Mouse (Mus musculus) G1E (cell line): ENCODE results near the gene Gse1.

Experiments used
- CTCF ChIP-seq: IDR thresholded peaks from 2 replicates; pipeline ENCODE4 v1.5.1; 2012; ENCODE audit warnings: low read depth, low read length, inconsistent platforms, mixed read lengths
- GATA1 ChIP-seq: IDR thresholded peaks from 2 replicates; pipeline ENCODE4 v1.6.1; 2012; ENCODE audit warnings: borderline replicate concordance, low read length, inconsistent platforms, mixed read lengths
- GATA2 ChIP-seq: IDR thresholded peaks from 2 replicates; pipeline ENCODE4 v1.6.1; 2012; ENCODE audit warnings: low read depth, low read length, inconsistent platforms, borderline replicate concordance

DNA sequence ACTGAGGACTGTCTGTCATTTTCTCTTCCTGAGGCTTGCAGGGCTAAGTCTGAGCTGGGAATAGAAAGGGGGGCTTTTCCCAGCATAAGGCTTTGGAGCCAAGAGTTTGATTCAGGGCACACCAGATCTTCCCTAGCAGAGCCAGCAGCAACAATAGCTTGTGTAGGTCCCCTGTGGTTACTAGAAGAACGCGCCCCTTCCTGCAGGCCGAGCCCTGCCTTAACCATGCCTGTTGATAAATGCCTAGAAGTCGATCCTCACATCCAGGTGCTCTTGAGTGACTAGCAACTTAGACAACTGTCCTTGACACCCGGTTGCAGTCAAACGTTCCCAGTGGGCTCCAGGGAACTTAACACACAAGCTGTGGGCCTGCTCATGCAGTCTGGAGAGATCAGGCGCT lies 195.3 kb downstream of the Gse1 start:
- no peak for TF ChIP-seq CTCF
- TF ChIP-seq GATA1: no peak
- TF ChIP-seq GATA2: no peak
